Mouse (Mus musculus) bone marrow, adult 2 months (tissue): ENCODE data around the gene Arl3.

Experiments used
- CTCF ChIP-seq: fragments of 200-500 bp; IDR thresholded peaks from 2 replicates; pipeline ENCODE4 v1.5.1; 2011; ENCODE audit warnings: low read length, control low read depth; ENCODE audit not compliant: control insufficient read depth, insufficient read depth
- POLR2A ChIP-seq: fragments of 200-500 bp; IDR thresholded peaks from 2 replicates; pipeline ENCODE4 v1.6.1; 2011; ENCODE audit warnings: low read depth, mild to moderate bottlenecking, control low read depth, low read length, borderline replicate concordance; ENCODE audit not compliant: control insufficient read depth

DNA sequence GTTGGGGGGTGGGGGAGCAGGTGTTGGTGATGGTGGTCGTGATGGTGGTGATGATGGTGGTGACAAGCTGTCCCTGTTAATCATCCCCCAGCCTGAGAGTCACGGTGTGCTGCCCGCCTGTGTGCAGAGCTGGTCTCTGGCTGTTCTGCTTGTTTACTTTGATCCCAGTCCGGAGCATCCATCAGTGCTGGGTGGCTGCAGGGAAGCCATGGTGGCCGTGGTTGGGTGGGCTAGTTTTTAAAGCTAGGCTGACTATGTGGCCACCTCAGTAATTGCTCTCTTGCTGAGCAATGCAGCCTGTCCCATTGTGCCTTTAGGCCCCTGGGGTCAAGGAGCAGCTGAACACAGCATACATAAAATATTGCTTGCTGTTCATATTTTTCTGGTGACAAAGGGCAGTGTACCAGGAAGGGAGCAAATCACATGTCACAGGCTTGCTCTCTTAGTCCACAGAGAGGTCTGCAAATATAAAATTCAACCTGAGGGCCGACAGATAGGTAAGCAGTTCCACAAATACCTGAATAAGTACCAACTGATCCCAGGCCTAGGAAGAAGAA, 38.4 kb downstream of the Arl3 start:
- TF ChIP-seq POLR2A (no peak), CTCF (no peak)
